Mouse (Mus musculus) retina, postnatal 1 day (tissue): ENCODE results near the gene Ap4b1.

ENCODE experiments used
- DNase-seq: peaks from one replicate; pipeline ENCODE4 v3.0.0-alpha.2; 2012

The Ap4b1 gene

DNA sequence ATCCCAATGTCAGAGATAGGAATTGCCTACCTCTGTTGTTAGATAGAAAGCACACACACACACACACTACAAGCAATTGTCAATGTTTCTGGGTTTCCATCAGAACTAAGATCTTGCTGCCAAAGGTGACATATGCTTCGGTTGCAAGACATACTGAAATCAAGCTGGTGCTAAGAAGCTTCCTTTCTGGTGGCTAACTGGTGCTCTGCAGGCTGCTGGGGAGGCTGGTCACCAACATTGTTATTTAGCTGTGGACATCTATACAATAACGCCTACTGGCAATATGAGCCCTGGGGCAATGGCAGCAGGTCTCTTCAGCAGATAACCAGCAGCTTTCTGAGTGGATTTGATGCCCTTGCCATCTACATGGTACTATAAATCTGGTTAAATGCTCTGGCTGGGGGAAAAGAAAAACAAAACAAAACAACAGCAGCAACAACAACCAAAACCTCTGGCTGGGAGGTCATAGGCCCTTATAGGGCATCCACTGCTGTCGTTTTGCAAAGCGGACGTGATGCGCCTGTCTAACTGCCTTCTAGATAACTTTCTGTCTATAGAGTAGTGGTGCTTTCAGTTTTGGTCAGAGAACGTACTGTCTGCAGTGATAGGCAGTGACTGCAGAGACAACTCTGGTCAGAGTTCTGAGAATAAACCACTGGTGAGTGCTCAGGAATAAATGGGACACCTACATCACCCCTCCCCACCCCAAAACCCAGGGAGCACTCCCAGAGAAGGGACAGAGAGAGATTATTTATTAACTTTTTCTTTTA is 47.9 kb downstream of the Ap4b1 start:
- DNase-seq = no peak

DNA sequence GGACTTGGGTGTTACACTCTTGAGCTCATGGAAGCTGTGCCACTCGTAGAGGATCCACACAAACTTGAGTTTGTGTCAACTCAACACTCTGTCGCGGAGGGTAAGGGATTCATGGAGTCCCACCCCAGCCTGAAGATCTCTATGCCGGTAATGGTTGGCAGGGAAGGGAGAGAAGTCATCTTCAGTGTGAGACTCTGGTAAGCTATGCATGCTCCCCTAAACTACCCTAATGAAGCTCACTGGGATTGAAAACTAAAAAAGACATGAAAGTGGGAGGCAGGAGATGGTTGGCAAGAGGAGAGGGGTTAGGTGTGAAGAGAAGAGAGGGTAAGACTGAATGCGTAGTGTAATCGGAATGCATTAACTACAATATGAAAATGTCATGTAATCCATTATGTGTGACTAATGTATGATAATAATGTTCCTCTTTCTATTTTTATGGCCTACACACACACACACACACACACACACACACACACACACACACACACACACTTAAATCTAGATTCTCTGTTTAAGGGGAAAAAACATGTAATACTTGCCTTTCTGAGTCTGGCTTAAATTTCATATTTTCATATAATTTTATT is 48.8 kb downstream of the Ap4b1 start:
- no peak for DNase-seq

GRCm38 (mm10) chr3:103858881-103859801 is 49.8 kb downstream of the Ap4b1 start, which contains the start of gene Ptpn22:
Gene Ptpn22, plus strand, starts transcription at chr3:103859795.
- no peak for DNase-seq

- no peak for DNase-seq
These were observed 50.6 kb downstream of the Ap4b1 start for GRCm38 (mm10) chr3:103859851-103860391.

DNA sequence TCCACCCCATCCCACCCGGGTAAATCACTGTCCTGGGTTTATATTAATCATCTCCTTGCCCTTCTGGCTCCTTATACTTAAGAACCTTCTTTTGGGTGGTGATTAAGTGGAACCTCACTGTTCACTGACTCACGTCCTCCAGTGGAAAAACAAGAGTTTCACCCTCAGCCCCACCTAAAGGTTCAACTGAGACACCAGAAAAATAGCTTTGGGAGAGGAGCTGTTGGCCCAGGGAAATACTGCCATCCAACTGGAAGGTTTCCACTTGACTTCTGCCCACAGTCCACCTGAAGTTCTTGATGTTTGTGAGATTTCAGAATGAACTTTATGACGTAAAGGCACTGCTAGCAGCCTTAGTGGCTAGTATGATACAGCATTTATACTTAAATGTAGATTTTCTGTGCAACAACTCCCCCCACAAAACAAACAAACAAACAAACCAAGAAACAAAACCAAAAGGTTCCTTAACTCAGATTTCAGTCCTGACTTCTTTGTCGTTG is 53.5 kb downstream of the Ap4b1 start:
- DNase-seq = no peak

GRCm38 (mm10) chr3:103864200-103864599 is 54.9 kb downstream of the Ap4b1 start:
- DNase-seq = no peak

GRCm38 (mm10) chr3:103867424-103867971 is 58.2 kb downstream of the Ap4b1 start:
- DNase-seq = no peak

DNA sequence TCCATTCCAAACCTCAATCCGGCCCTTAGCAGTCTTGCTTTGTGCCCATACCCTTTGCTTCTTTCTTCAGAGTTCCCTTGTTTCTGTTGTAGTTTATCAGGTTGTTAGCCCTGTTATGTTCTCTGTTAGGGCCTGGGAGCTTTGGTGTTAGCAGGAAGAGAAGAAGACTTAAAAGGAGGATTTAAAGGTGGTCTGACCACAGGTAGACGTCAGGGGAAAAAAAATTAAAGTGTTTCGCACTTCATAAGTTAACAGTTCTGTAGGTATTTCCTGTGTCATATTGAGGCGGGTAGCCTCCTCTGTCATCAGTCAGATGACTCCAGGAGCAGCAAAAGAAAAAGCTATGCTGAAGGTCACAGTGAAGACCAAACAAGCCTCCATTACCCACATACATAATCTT is 58.7 kb downstream of the Ap4b1 start:
- DNase-seq = no peak
